Mouse (Mus musculus) thymus, adult 2 months (tissue): ENCODE measurements around the gene Smim12.

Experiments used
- CTCF ChIP-seq: fragments of 200-500 bp; IDR thresholded peaks from 2 replicates; pipeline ENCODE4 v1.5.1; 2012; ENCODE audit warnings: mild to moderate bottlenecking, control low read depth, low read length, moderate library complexity, borderline replicate concordance; ENCODE audit not compliant: control insufficient read depth, poor library complexity, insufficient read depth; ENCODE audit errors: extremely low read depth
- POLR2A ChIP-seq: fragments of 200-500 bp; IDR thresholded peaks from 2 replicates; pipeline ENCODE4 v1.6.1; 2012; ENCODE audit warnings: mild to moderate bottlenecking, low read length, control low read depth, moderate library complexity; ENCODE audit not compliant: control insufficient read depth, poor library complexity, insufficient read depth; ENCODE audit errors: extremely low read depth

- TF ChIP-seq CTCF, result no peak
- TF ChIP-seq POLR2A, result no peak
These were observed 43.3 kb upstream of the Smim12 start for GRCm38 (mm10) chr4:127200164-127200722.
